Comparison of ENCODE assay signal across 9 mouse cellular contexts in genomic region chr11:60250971-60251643, GRCm38 (mm10). TPM values are rescaled to one million over a fixed set of nuclear protein-coding genes. Genes with fewer than 3 reads are reported as not detected.
DNase-seq lines count a peak whose midpoint lies in the region; ATAC-seq and TF ChIP-seq lines count a peak whose summit lies in the region.
"Had no signal": no experiment of that assay in that cellular context is flagged by ENCODE, and none has a peak within 500 bp of the region (broad histone marks: within the 10 kb centered on the region; RNA-seq: fewer than 3 reads in every experiment).

No protein-coding gene starts in this region.

- peak; percentile 44 for DNase-seq in hindbrain, embryonic 10.5 days (ENCODE audit: low spot score)
- peak; percentile 50 for DNase-seq in G1E (ENCODE audit: low spot score)
- peak; percentile 80 for DNase-seq in cerebellum, adult 9-10 months
- peak; percentile 37 to 72 for DNase-seq in heart, postnatal 14 days
- DNase-seq in limb, embryonic 11.5 days (ENCODE audit: low spot score) = peak; percentile 70
- peak; percentile 30 to 54 for DNase-seq in natural killer cell, adult 2 months (ENCODE audit: low spot score in 2 of 2)
- DNase-seq in right cerebral cortex, postnatal 36 days (ENCODE audit: low spot score in 2 of 2) = no peak

- 61% methylated on average over 6 of the region's 6 CpGs for WGBS in hindbrain, embryonic 10.5 days
- WGBS in hindbrain, embryonic 16.5 days = 63% methylated on average over 6 of the region's 6 CpGs
- WGBS in limb, embryonic 11.5 days = 59% methylated on average over 6 of the region's 6 CpGs

- no peaks in the 10 kb centered on the region for H3K9me3 ChIP-seq in hindbrain, embryonic 10.5 days
- no peaks in the 10 kb centered on the region for H3K9me3 ChIP-seq in hindbrain, embryonic 16.5 days (ENCODE audit: control insufficient read depth, low read length)
- H3K9me3 ChIP-seq in G1E (replicated peaks) = no peaks in the 10 kb centered on the region
- H3K9me3 ChIP-seq in limb, embryonic 11.5 days (ENCODE audit: control insufficient read depth, low read length) = no peaks in the 10 kb centered on the region
- H3K9me3 ChIP-seq: embryonic facial prominence, embryonic 12.5 days had no signal

- intact Hi-C loops in heart, postnatal 14 days (cut with DNase I) = loop anchor here (2.0 to 5.0 kb wide), 2 partner anchors 42 to 86 kb away; no protein-coding TSS in a partner anchor

- peaks cover 39% of the 10 kb centered on the region for H3K4me1 ChIP-seq in hindbrain, embryonic 10.5 days (replicated peaks)
- H3K4me1 ChIP-seq in hindbrain, embryonic 16.5 days (ENCODE audit: control insufficient read depth, insufficient read depth, low read depth, low read length) = peaks cover 18% of the 10 kb centered on the region
- H3K4me1 ChIP-seq in G1E (ENCODE audit: insufficient read depth, low read depth, low read length) = no peaks in the 10 kb centered on the region
- H3K4me1 ChIP-seq in limb, embryonic 11.5 days (ENCODE audit: control insufficient read depth, insufficient read depth, low read length) = peaks cover 4% of the 10 kb centered on the region; the same call in 1 of the 2 replicates

- no peak overlapping the region for H3K9ac ChIP-seq in hindbrain, embryonic 16.5 days (ENCODE audit: low read depth, low read length)
- 0 out of 2 replicates have a peak overlapping the region, but pooled peaks have one; percentile 30 for H3K9ac ChIP-seq in limb, embryonic 11.5 days (ENCODE audit: low read length)
- H3K9ac ChIP-seq: embryonic facial prominence, embryonic 12.5 days had no signal

- TF ChIP-seq CTCF in G1E (IDR thresholded peaks at IDR 0.05; ENCODE audit: low read depth, low read length) = no peak

- H3K4me2 ChIP-seq in hindbrain, embryonic 16.5 days (ENCODE audit: low read length) = no peak overlapping the region
- no peak overlapping the region for H3K4me2 ChIP-seq in limb, embryonic 11.5 days (ENCODE audit: low read depth, severe bottlenecking)
- H3K4me2 ChIP-seq: embryonic facial prominence, embryonic 12.5 days had no signal

- no peak overlapping the region for H3K4me3 ChIP-seq in hindbrain, embryonic 10.5 days
- no peak overlapping the region for H3K4me3 ChIP-seq in hindbrain, embryonic 16.5 days (ENCODE audit: low read length)
- H3K4me3 ChIP-seq in G1E (ENCODE audit: low read depth, low read length) = no peak overlapping the region
- H3K4me3 ChIP-seq in limb, embryonic 11.5 days (ENCODE audit: low read depth, low read length) = no peak overlapping the region
- H3K4me3 ChIP-seq: embryonic facial prominence, embryonic 12.5 days had no signal

- H3K27ac ChIP-seq in hindbrain, embryonic 10.5 days = peak overlapping the region; percentile 9; the same call in 1 of the 2 replicates
- H3K27ac ChIP-seq in hindbrain, embryonic 16.5 days (ENCODE audit: low read depth, low read length) = no peak overlapping the region
- no peak overlapping the region for H3K27ac ChIP-seq in limb, embryonic 11.5 days (replicated peaks; ENCODE audit: low read depth, low read length)
- H3K27ac ChIP-seq: embryonic facial prominence, embryonic 12.5 days had no signal

- no peaks in the 10 kb centered on the region for H3K27me3 ChIP-seq in hindbrain, embryonic 10.5 days (ENCODE audit: insufficient read depth, poor library complexity, severe bottlenecking)
- H3K27me3 ChIP-seq in hindbrain, embryonic 16.5 days (replicated peaks; ENCODE audit: control insufficient read depth, insufficient read depth, low read length) = no peaks in the 10 kb centered on the region
- no peaks in the 10 kb centered on the region for H3K27me3 ChIP-seq in G1E (ENCODE audit: insufficient read depth, low read length)
- no peaks in the 10 kb centered on the region for H3K27me3 ChIP-seq in limb, embryonic 11.5 days (ENCODE audit: control insufficient read depth, insufficient read depth, low read length)
- H3K27me3 ChIP-seq: embryonic facial prominence, embryonic 12.5 days had no signal

- no peak for ATAC-seq in hindbrain, embryonic 16.5 days
- peak; percentile 28; the same call in 1 of the 2 replicates for ATAC-seq in G1E (ENCODE audit: extremely low read depth, insufficient number of reproducible peaks, low FRiP score, poor library complexity, severe bottlenecking)
- ATAC-seq in limb, embryonic 11.5 days (ENCODE audit: insufficient number of reproducible peaks, low FRiP score, low TSS enrichment, low read depth) = no peak

- H3K36me3 ChIP-seq in hindbrain, embryonic 10.5 days = peaks cover 5% of the 10 kb centered on the region
- H3K36me3 ChIP-seq in hindbrain, embryonic 16.5 days (ENCODE audit: control insufficient read depth, insufficient read depth, low read length) = peaks cover 10% of the 10 kb centered on the region; the same call in 1 of the 2 replicates
- H3K36me3 ChIP-seq in G1E (replicated peaks) = peaks cover 67% of the 10 kb centered on the region
- no peaks in the 10 kb centered on the region; the same call in 1 of the 2 replicates for H3K36me3 ChIP-seq in limb, embryonic 11.5 days (ENCODE audit: control insufficient read depth, insufficient read depth, low read length)

RNA-seq across cellular contexts. Expression of gene Srebf1, which starts 28.7 kb away (rescaled TPM):
- 45.0 and 55.8 TPM in 2 replicates for polyA plus RNA-seq in hindbrain, embryonic 10.5 days (2016; fragmentation: Nextera tagmentation; extraction: Ambion mirVana)
- 42.5 and 44.8 TPM in 2 replicates for polyA plus RNA-seq in hindbrain, embryonic 16.5 days (2015; fragmentation: Nextera tagmentation; extraction: Ambion mirVana)
- total RNA-seq in G1E (2014; fragmentation: Nextera tagmentation) = 79.4 and 137 TPM in 2 replicates
- 64.4 and 66.8 TPM in 2 replicates for total RNA-seq in G1E (2017)
- 276 and 322 TPM in 2 replicates for polyA plus RNA-seq in G1E (2012)
- total RNA-seq in heart, postnatal 14 days (2021) = 10 to 100 TPM; 29.0 to 32.0 TPM
- 53.2 and 55.3 TPM in 2 replicates for polyA plus RNA-seq in limb, embryonic 11.5 days (2014; fragmentation: Nextera tagmentation; extraction: Ambion mirVana)

Comparison
In these comparisons a context has a peak if more than half of its experiments do, and no peak if none do; other contexts are left out.
1. DNase-seq: peak in hindbrain, embryonic 10.5 days (single experiment), G1E (single experiment), cerebellum, adult 9-10 months (single experiment), heart, postnatal 14 days (2 of 2), limb, embryonic 11.5 days (single experiment) and natural killer cell, adult 2 months (2 of 2); none in right cerebral cortex, postnatal 36 days (0 of 2).